Mouse (Mus musculus) lung, adult 2 months (tissue): ENCODE data around the gene Lgr5.

Experiments
- CTCF ChIP-seq: fragments of 200-500 bp; IDR thresholded peaks from 2 replicates; pipeline ENCODE4 v1.5.1; 2011; ENCODE audit warnings: mild to moderate bottlenecking, low read length, control low read depth; ENCODE audit not compliant: insufficient read depth
- POLR2A ChIP-seq: fragments of 200-500 bp; IDR thresholded peaks from 2 replicates; pipeline ENCODE4 v1.6.1; 2011; ENCODE audit warnings: low read depth, mild to moderate bottlenecking, control low read depth, low read length, borderline replicate concordance; ENCODE audit errors: extremely low read depth

GRCm38 (mm10) chr10:115467985-115468384 is 119.6 kb downstream of the Lgr5 start:
- no peak for TF ChIP-seq POLR2A
- no peak for TF ChIP-seq CTCF
